Mouse (Mus musculus): ENCODE measurements around the gene AU021092. TPM values are rescaled to one million over a fixed set of nuclear protein-coding genes. Genes with fewer than 3 reads are reported as not detected.

Gene AU021092
- polyA plus RNA-seq (2021; fragmentation: Nextera tagmentation), result 1.5 and 2.8 TPM in 2 replicates
- long read RNA-seq, experiment 1, partial matches to known transcripts, result 0 of 2 reads
- long read RNA-seq, experiment 1, other reads (novel, unspliced or antisense), result 1 of 2 reads
- long read RNA-seq, experiment 2, transcript AU021092-201 (8 exons, 1,368 nt), result major isoform, 5 of 5 reads
- long read RNA-seq, experiment 2, partial matches to known transcripts, result 0 of 5 reads
- long read RNA-seq, experiment 2, other reads (novel, unspliced or antisense), result 0 of 5 reads

DNA sequence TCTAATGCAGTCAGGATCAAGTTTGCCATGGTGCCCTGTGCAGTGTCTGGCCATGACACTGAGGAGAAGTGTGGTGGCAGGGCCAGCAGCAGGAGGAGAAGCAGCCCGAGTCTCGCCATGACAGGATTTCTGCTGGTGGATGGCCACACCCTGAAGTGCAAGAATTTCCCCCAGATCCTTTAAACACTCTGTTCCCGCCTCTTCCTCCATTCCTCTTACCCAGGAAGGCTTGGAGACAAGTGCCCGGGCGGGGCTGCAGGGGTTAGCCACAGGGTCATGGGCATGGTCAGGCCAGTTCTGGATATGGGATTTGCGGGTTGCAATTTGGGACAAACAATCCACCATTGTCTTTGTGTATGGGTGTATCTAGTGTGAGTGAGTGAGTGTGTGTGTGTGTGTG lies at the start of gene AU021092:
TSS of gene AU021092 (minus strand) at position 160 of the 400 bp plus-strand sequence.

DNA sequence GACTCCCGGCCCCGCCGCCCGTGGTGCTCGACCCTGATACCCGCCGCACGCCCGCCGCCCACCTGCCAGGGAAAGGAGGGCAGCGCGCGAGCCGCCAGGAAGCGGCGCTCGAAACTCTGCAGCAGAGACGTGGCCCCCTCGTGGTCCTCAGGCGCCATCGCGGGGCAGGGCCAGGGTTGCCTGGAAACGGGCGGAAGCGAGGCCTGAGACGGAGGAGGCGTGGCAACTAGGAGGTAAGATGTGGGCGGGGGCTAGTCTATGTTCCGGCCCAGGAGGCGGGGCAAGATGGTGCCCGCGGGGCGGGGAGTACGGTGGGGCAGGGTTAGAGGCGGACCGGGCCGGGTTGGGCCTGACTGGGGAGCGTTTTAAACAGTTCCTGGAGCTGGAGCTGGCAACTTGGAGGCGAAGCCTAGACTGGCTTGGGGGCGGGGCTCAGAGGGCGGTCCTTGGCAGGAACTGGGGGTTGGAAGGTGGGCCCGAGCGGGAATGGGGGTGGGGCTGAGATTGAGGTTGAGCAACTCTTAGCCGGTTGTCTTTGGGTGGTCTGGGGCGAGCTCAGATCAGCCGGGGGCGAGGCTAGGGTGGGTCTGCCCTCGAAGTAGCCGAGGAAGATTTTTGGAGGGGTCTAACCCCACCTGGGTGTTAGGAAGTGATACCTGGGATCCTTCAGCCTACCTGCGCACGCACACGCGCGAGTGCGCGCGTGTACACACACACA lies 33.8 kb upstream of the AU021092 start, which contains the start of gene Eef2kmt:
TSS of gene Eef2kmt (minus strand) at position 205 of the 718 bp plus-strand sequence.

DNA sequence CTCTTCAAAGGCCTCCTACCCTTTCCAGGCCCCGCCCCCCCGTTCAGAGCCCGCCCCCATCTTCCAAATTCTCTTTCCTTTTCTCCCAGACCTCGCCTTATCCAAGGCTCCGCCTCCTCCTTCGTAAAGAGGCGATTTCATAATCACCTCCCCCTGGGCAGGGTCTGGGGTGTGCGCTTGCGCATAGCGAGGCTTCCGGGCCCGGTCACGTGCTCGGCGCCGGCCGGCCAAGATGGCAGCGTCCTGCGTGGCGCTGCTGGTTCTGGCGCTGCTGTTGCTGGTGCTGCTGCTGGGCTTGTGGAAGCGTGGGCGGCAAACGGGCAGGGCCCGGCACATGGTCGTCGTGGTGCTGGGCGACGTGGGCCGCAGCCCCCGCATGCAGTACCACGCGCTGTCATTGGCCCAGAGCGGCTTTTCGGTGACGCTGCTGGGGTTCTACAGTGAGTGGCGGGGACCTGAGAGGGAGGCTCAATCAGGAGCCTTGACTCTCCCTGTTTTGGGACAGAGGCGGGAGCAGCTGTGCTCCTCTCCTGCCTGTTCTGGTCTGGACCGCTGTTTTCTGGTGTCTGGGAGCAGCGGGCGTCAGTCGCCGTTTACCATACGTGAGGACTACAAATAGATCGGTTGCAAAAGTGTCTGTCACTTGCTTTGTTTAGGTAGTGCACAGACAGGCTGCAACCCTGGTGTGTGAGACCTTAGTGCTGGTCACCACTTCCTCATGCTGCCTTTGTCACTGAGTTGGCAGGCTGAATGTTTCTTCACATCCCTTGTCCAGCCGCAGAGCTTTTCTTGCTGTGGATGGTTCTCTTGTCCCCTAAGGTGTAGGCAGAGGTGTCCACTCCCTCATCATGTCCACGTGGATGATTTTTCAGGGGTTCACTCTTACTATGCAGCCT lies 11.6 kb upstream of the AU021092 start, which contains the start of gene Alg1:
TSS of gene Alg1 (plus strand) at position 204 of the 896 bp plus-strand sequence.

DNA sequence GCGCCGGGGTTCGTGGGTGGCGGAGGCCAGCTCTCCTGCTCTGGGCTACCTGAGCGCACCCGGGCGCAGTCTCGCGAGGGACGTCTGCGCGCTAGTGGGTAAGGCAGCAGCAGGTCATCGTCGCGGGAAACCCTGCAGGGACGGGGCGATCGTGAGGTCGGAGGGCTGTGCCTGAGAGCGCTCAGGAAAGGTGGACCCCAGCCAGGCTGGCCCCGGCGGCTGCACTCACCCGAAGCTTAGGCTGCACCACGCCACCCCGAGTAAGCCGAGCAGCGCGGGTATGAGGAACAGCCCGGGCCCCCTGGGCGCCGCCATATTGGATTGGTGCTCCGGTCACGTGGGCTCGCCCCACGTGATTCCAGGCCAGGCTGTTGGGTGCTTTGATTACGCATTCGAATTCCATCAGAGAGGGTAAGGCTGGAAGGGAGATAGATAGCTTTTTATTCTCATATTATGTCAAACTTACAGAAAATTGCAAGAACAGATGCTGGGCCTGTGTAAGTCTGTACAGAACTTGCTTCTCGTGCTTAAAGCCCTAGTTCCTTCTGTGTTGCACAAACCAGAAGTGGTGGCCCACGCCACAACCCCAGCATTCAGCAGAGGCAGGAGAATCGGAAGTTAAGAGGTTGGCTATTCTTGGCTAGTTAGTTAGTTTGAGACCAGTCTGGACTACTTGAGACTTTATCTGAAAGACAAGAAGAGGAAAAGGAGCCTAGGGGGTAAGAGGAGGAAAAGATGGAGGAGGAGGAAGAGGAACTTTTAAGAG lies 18.2 kb downstream of the AU021092 start, which contains the start of gene Nagpa:
TSS of gene Nagpa (minus strand) at position 345 of the 766 bp plus-strand sequence.

Other genes with a start within 250 kb of the AU021092 start
- not detected in 2 replicates for gene Sept12, start 224.4 kb downstream of the AU021092 start, polyA plus RNA-seq (2021; fragmentation: Nextera tagmentation)
- 0.89 and 1.0 TPM in 2 replicates for gene Smim22, start 215.0 kb downstream of the AU021092 start, polyA plus RNA-seq (2021; fragmentation: Nextera tagmentation)
- gene Rogdi, start 208.7 kb downstream of the AU021092 start, polyA plus RNA-seq (2021; fragmentation: Nextera tagmentation), result 167 and 182 TPM in 2 replicates
- gene Glyr1, start 172.4 kb downstream of the AU021092 start, polyA plus RNA-seq (2021; fragmentation: Nextera tagmentation), result 69.1 and 69.7 TPM in 2 replicates
- gene Ubn1, start 172.2 kb downstream of the AU021092 start, polyA plus RNA-seq (2021; fragmentation: Nextera tagmentation), result 5.0 and 8.6 TPM in 2 replicates
- gene Ppl, start 89.9 kb downstream of the AU021092 start, polyA plus RNA-seq (2021; fragmentation: Nextera tagmentation), result 0.06 and 0.11 TPM in 2 replicates
- gene Sec14l5, start 75.2 kb downstream of the AU021092 start, polyA plus RNA-seq (2021; fragmentation: Nextera tagmentation), result 0.70 and 0.94 TPM in 2 replicates
- 11.9 and 16.7 TPM in 2 replicates for gene Nagpa, start 18.3 kb downstream of the AU021092 start, polyA plus RNA-seq (2021; fragmentation: Nextera tagmentation)
- gene Alg1, start 11.3 kb upstream of the AU021092 start, polyA plus RNA-seq (2021; fragmentation: Nextera tagmentation), result 33.8 and 39.6 TPM in 2 replicates
- 12.2 and 14.1 TPM in 2 replicates for gene Eef2kmt, start 33.7 kb upstream of the AU021092 start, polyA plus RNA-seq (2021; fragmentation: Nextera tagmentation)